Mouse (Mus musculus): ENCODE measurements around the gene Rrp9.

GRCm38 (mm10) chr9:106461641-106462429 is 13.9 kb upstream of the Rrp9 start:
- no peak for TF ChIP-seq CTCF (IDR thresholded peaks at IDR 0.05; ENCODE audit: insufficient read depth, low read length)
- no peak for TF ChIP-seq POLR2A (IDR thresholded peaks at IDR 0.05; ENCODE audit: borderline replicate concordance, extremely low read depth, low read depth, low read length)

Data from lung, adult 2 months (tissue).